Mouse (Mus musculus) hindbrain, embryonic 15.5 days (tissue): ENCODE results near the gene Elf1. TPM values are rescaled to one million over a fixed set of nuclear protein-coding genes. Genes with fewer than 3 reads are reported as not detected.

ENCODE experiments used
- microRNA-seq: library from miRNA; unstranded; fragments of <30 nt; microRNA quantifications from one replicate; pipeline ENCODE4, GENCODE M21; 2016
- polyA plus RNA-seq: library from polyadenylated mRNA; unstranded; fragments of >200 nt; fragmentation: Nextera tagmentation; extraction: Ambion mirVana; gene quantifications from 2 replicates; pipeline ENCODE4 v1.2.1, GENCODE M21; 2015

Gene Elf1
- polyA plus RNA-seq, 1 experiment from 2014 or later, result 2.9 TPM

Small RNA genes within 50 kb of the gene (microRNA-seq; reads per million reads assigned to microRNA genes)
- gene Gm27857, result not detected

Other genes with a start within 250 kb of the Elf1 start
- gene Zfp957, start 233.8 kb upstream of the Elf1 start, polyA plus RNA-seq, result not detected in 2 replicates
- gene Rgcc, start 179.5 kb upstream of the Elf1 start, polyA plus RNA-seq, result 40.4 and 41.1 TPM in 2 replicates
- 20.3 and 21.4 TPM in 2 replicates for gene Naa16, start 90.4 kb upstream of the Elf1 start, polyA plus RNA-seq
- 10.9 and 11.1 TPM in 2 replicates for gene Mtrf1, start 83.4 kb upstream of the Elf1 start, polyA plus RNA-seq
- gene Kbtbd7, start 54.7 kb upstream of the Elf1 start, polyA plus RNA-seq, result 18.2 and 18.8 TPM in 2 replicates
- 2.0 and 2.8 TPM in 2 replicates for gene Kbtbd6, start 29.4 kb upstream of the Elf1 start, polyA plus RNA-seq
- 40.1 and 43.1 TPM in 2 replicates for gene Wbp4, start 326 bp downstream of the Elf1 start, polyA plus RNA-seq
- 100 and 105 TPM in 2 replicates for gene Sugt1, start 106.5 kb downstream of the Elf1 start, polyA plus RNA-seq
- gene Cnmd, start 181.0 kb downstream of the Elf1 start, polyA plus RNA-seq, result 4.7 and 5.7 TPM in 2 replicates